Mouse (Mus musculus): ENCODE data around the gene Iqschfp. TPM values are rescaled to one million over a fixed set of nuclear protein-coding genes. Genes with fewer than 3 reads are reported as not detected.

Gene Iqschfp
- polyA plus RNA-seq, 1 experiment from 2014 or later: not detected

DNA sequence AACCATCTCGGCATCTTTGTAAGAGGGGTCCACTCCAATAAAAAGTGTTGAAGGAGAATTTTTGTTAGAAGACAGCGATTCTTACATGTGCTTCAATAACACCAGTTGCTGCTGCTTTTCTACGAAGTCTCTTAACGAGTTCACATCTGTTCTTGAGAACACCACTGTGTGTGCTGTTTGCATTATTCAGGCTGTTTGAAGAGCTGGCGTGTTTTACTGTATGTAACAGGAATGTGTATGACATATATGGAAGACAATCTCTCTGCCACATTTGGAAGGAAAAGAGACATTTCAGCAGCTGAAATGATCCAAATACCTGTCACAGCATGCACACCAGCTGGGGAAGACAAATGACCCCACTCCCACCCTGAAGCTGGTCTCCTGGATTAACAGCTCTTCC is 578.6 kb downstream of the Iqschfp start:
- TF ChIP-seq CTCF (IDR thresholded peaks at IDR 0.05) (no peak), EP300 (IDR thresholded peaks at IDR 0.05) (no peak)
- no peaks in the 10 kb centered on the region for H3K27me3 ChIP-seq (replicated peaks; ENCODE audit: insufficient read depth, low read length)
- no peak overlapping the region for H3K9ac ChIP-seq (replicated peaks; ENCODE audit: low read depth)
- H3K4me3 ChIP-seq (ENCODE audit: low read depth, low read length): no peak overlapping the region
- peaks cover 3% of the 10 kb centered on the region for H3K4me1 ChIP-seq (ENCODE audit: insufficient read depth, low read depth, low read length)
- 36% methylated on average over 5 of the region's 5 CpGs for WGBS
- no peaks in the 10 kb centered on the region for H3K36me3 ChIP-seq (ENCODE audit: insufficient read depth, low read length)
- no peak for DNase-seq (ENCODE audit: low spot score)
- H3K4me2 ChIP-seq (replicated peaks; ENCODE audit: low read depth, low read length): no peak overlapping the region
- H3K27ac ChIP-seq (ENCODE audit: low read length): 0 out of 2 replicates have a peak overlapping the region, but pooled peaks have one; percentile 14
- no peaks in the 10 kb centered on the region for H3K9me3 ChIP-seq (ENCODE audit: low read length)
- ATAC-seq: no peak

DNA sequence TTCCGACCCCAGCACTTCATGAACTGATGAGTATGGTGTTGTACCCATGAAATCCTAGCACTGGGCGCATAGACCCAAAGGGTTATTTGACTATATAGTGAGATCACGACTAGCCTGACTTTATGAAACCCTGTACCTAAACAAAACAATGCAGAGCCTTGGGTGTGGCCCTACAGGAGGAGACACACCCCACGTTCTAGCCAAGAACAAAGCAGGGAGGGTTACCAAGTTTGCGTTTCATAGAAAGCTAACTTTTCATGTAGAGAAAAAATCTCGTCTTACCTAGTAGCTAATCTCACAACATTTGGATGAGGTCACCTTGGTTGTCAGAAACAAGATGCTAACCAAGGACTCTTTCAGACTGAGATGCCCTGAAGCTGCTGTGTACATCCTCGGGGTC is 584.3 kb downstream of the Iqschfp start:
- Histone ChIP-seq H3K4me1 (ENCODE audit: insufficient read depth, low read depth, low read length) (no peaks in the 10 kb centered on the region), H3K36me3 (ENCODE audit: insufficient read depth, low read length) (no peaks in the 10 kb centered on the region), H3K9ac (replicated peaks; ENCODE audit: low read depth) (no peak overlapping the region), H3K27ac (ENCODE audit: low read length) (no peak overlapping the region), H3K9me3 (ENCODE audit: low read length) (no peaks in the 10 kb centered on the region), H3K4me2 (replicated peaks; ENCODE audit: low read depth, low read length) (no peak overlapping the region), H3K27me3 (replicated peaks; ENCODE audit: insufficient read depth, low read length) (no peaks in the 10 kb centered on the region), H3K4me3 (ENCODE audit: low read depth, low read length) (no peak overlapping the region)
- TF ChIP-seq CTCF (IDR thresholded peaks at IDR 0.05): no peak
- no peak for TF ChIP-seq EP300 (IDR thresholded peaks at IDR 0.05)
- no peak for ATAC-seq
- DNase-seq (ENCODE audit: low spot score): no peak
- 82% methylated on average over 7 of the region's 7 CpGs for WGBS

DNA sequence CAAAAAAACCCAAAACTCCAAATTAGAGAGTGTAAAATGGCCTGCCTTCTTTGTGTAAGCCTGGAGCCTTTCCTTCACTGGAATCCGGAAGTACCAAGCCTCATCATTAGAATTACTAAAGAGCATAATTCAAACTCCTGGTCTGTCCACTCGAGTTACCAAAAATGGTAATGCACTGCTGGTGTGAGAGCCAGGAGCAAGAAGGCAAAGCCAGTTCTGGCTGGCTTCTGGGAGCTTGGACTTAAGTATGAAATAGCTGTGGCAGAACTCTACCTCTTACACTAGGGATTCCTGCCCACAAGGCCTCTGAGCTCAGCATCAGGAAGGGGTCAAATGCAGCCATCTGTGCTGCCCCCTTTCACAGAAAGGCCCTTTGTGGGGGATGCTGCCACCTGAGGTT is 585.4 kb downstream of the Iqschfp start:
- no peak for ATAC-seq
- H3K4me1 ChIP-seq (ENCODE audit: insufficient read depth, low read depth, low read length): no peaks in the 10 kb centered on the region
- TF ChIP-seq EP300 (IDR thresholded peaks at IDR 0.05): no peak
- TF ChIP-seq CTCF (IDR thresholded peaks at IDR 0.05): no peak
- H3K4me3 ChIP-seq (ENCODE audit: low read depth, low read length): no peak overlapping the region
- no peak overlapping the region for H3K9ac ChIP-seq (replicated peaks; ENCODE audit: low read depth)
- no peak overlapping the region for H3K27ac ChIP-seq (ENCODE audit: low read length)
- H3K36me3 ChIP-seq (ENCODE audit: insufficient read depth, low read length): no peaks in the 10 kb centered on the region
- DNase-seq (ENCODE audit: low spot score): peak; percentile 16
- 55% methylated on average over 2 of the region's 2 CpGs for WGBS
- H3K9me3 ChIP-seq (ENCODE audit: low read length): no peaks in the 10 kb centered on the region
- H3K27me3 ChIP-seq (replicated peaks; ENCODE audit: insufficient read depth, low read length): no peaks in the 10 kb centered on the region
- no peak overlapping the region for H3K4me2 ChIP-seq (replicated peaks; ENCODE audit: low read depth, low read length)

- no peak for ATAC-seq
- Histone ChIP-seq H3K9me3 (ENCODE audit: low read length) (no peaks in the 10 kb centered on the region), H3K27me3 (replicated peaks; ENCODE audit: insufficient read depth, low read length) (no peaks in the 10 kb centered on the region), H3K36me3 (ENCODE audit: insufficient read depth, low read length) (no peaks in the 10 kb centered on the region), H3K9ac (replicated peaks; ENCODE audit: low read depth) (no peak overlapping the region), H3K27ac (ENCODE audit: low read length) (no peak overlapping the region), H3K4me3 (ENCODE audit: low read depth, low read length) (no peak overlapping the region), H3K4me2 (replicated peaks; ENCODE audit: low read depth, low read length) (no peak overlapping the region), H3K4me1 (ENCODE audit: insufficient read depth, low read depth, low read length) (no peaks in the 10 kb centered on the region)
- TF ChIP-seq EP300 (IDR thresholded peaks at IDR 0.05): no peak
- no peak for TF ChIP-seq CTCF (IDR thresholded peaks at IDR 0.05)
- no peak for DNase-seq (ENCODE audit: low spot score)
- WGBS: 68% methylated on average over 6 of the region's 6 CpGs
Measured at GRCm38 (mm10) chr3:68479266-68479665, 587.2 kb downstream of the Iqschfp start.

GRCm38 (mm10) chr3:68483517-68483916 is 591.5 kb downstream of the Iqschfp start:
- no peak for ATAC-seq

DNA sequence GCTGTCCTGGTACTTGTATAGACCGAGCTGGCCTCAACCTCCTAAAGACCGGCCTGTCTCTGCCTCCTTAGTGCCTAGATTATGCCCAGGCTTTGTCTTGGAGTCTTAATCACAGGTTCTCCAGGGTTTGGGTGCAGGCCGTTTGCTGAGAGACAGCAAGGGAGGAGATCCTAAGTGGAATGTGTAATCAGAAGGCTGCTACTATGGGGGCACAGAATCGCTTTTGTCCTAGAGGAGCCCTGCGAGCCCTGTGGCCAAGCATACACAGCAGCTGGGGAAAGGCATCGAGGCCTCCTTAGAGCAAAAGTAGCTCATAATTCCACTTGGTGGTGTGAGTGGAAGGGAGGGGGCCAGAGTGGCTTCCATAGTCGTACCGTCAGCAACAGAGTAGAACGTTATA is 592.0 kb downstream of the Iqschfp start:
- ATAC-seq (no peak), DNase-seq (ENCODE audit: low spot score) (no peak)
- no peaks in the 10 kb centered on the region for H3K36me3 ChIP-seq (ENCODE audit: insufficient read depth, low read length)
- H3K4me2 ChIP-seq (replicated peaks; ENCODE audit: low read depth, low read length): no peak overlapping the region
- H3K4me3 ChIP-seq (ENCODE audit: low read depth, low read length): no peak overlapping the region
- H3K27me3 ChIP-seq (replicated peaks; ENCODE audit: insufficient read depth, low read length): no peaks in the 10 kb centered on the region
- TF ChIP-seq CTCF (IDR thresholded peaks at IDR 0.05) (no peak), EP300 (IDR thresholded peaks at IDR 0.05) (no peak)
- WGBS: 76% methylated on average over 9 of the region's 9 CpGs
- H3K9me3 ChIP-seq (ENCODE audit: low read length): no peaks in the 10 kb centered on the region
- no peak overlapping the region for H3K27ac ChIP-seq (ENCODE audit: low read length)
- no peaks in the 10 kb centered on the region for H3K4me1 ChIP-seq (ENCODE audit: insufficient read depth, low read depth, low read length)
- no peak overlapping the region for H3K9ac ChIP-seq (replicated peaks; ENCODE audit: low read depth)

More at GRCm38 (mm10) chr3:68483517-68483916, 591.5 kb downstream of the Iqschfp start:
- DNase-seq (ENCODE audit: low spot score): no peak
- WGBS: 58% methylated on average over 3 of the region's 3 CpGs
- H3K9ac ChIP-seq (replicated peaks; ENCODE audit: low read depth): no peak overlapping the region
- TF ChIP-seq CTCF (IDR thresholded peaks at IDR 0.05): no peak
- no peak for TF ChIP-seq EP300 (IDR thresholded peaks at IDR 0.05)
- H3K36me3 ChIP-seq (ENCODE audit: insufficient read depth, low read length): no peaks in the 10 kb centered on the region
- H3K9me3 ChIP-seq (ENCODE audit: low read length): no peaks in the 10 kb centered on the region
- no peak overlapping the region for H3K4me2 ChIP-seq (replicated peaks; ENCODE audit: low read depth, low read length)
- no peak overlapping the region for H3K4me3 ChIP-seq (ENCODE audit: low read depth, low read length)
- no peaks in the 10 kb centered on the region for H3K27me3 ChIP-seq (replicated peaks; ENCODE audit: insufficient read depth, low read length)
- H3K4me1 ChIP-seq (ENCODE audit: insufficient read depth, low read depth, low read length): no peaks in the 10 kb centered on the region
- H3K27ac ChIP-seq (ENCODE audit: low read length): no peak overlapping the region

- no peaks in the 10 kb centered on the region for H3K27me3 ChIP-seq (replicated peaks; ENCODE audit: insufficient read depth, low read length)
- DNase-seq (ENCODE audit: low spot score) (no peak), ATAC-seq (no peak)
- no peaks in the 10 kb centered on the region for H3K9me3 ChIP-seq (ENCODE audit: low read length)
- peak; percentile 13; the same call in 1 of the 2 replicates for TF ChIP-seq CTCF (IDR thresholded peaks at IDR 0.05)
- TF ChIP-seq EP300 (IDR thresholded peaks at IDR 0.05): no peak
- no peak overlapping the region for H3K9ac ChIP-seq (replicated peaks; ENCODE audit: low read depth)
- 77% methylated on average over 4 of the region's 4 CpGs for WGBS
- no peak overlapping the region for H3K27ac ChIP-seq (ENCODE audit: low read length)
- H3K36me3 ChIP-seq (ENCODE audit: insufficient read depth, low read length): no peaks in the 10 kb centered on the region
- no peak overlapping the region for H3K4me2 ChIP-seq (replicated peaks; ENCODE audit: low read depth, low read length)
- no peak overlapping the region for H3K4me3 ChIP-seq (ENCODE audit: low read depth, low read length)
- H3K4me1 ChIP-seq (ENCODE audit: insufficient read depth, low read depth, low read length): no peaks in the 10 kb centered on the region
Measured at GRCm38 (mm10) chr3:68484561-68484960, 592.5 kb downstream of the Iqschfp start.

Measured in lung, postnatal 0 days (tissue).